Mouse (Mus musculus) hindlimb bud, embryonic 11.5 days (tissue): ENCODE measurements around the gene Slc4a4.

Source experiments
- DNase-seq: peaks from one replicate; pipeline ENCODE4 v3.0.0-alpha.2; 2012; ENCODE audit warnings: low read depth, low spot score; ENCODE audit errors: extremely low spot score

Gene Slc4a4

GRCm38 (mm10) chr5:89259804-89260492, 373.3 kb downstream of the Slc4a4 start:
- no peak for DNase-seq

- no peak for DNase-seq
These were observed 390.4 kb downstream of the Slc4a4 start for GRCm38 (mm10) chr5:89277049-89277448.

- no peak for DNase-seq
These were observed 391.0 kb downstream of the Slc4a4 start for GRCm38 (mm10) chr5:89277616-89278015.

- DNase-seq: no peak
These were observed 391.7 kb downstream of the Slc4a4 start for GRCm38 (mm10) chr5:89278309-89278708.

GRCm38 (mm10) chr5:89280312-89280863, 393.8 kb downstream of the Slc4a4 start:
- no peak for DNase-seq
